Mouse (Mus musculus) spleen, postnatal 10 days (tissue): ENCODE results near the gene H2-DMb1.

Experiments used
- DNase-seq, 2 experiments: peaks; one replicate each; pipeline ENCODE4 v3.0.0; 2021 to 2022; ENCODE audit warnings: low spot score in 2 of 2

H2-DMb1 gene

GRCm38 (mm10) chr17:34122188-34122984 lies 30.5 kb upstream of the H2-DMb1 start, which contains the start of gene Brd2:
Gene Brd2, minus strand, starts transcription at chr17:34122634.
- peak; percentile 95 to 96 for DNase-seq

DNA sequence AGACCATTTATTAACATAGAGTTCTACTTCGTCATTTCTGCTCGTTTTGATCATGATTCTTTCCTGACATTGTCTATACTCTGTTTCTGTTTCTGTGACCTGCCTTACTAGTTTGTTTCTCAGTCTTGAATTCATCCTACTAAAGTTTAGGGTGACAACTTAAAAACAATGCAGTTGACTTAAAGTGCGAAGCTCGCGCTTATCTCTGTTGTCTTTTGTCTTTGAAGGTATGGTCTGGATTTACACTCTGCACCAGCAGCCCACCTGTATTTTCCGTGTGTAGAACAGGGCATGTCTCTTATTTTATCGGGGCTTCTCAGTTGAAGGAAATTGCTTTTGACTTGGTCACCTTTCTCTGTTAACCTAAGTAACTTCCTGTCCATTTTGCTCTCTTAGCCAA lies 29.8 kb upstream of the H2-DMb1 start:
- DNase-seq = no peak

GRCm38 (mm10) chr17:34123518-34123917 lies 29.4 kb upstream of the H2-DMb1 start:
- DNase-seq = no peak

DNA sequence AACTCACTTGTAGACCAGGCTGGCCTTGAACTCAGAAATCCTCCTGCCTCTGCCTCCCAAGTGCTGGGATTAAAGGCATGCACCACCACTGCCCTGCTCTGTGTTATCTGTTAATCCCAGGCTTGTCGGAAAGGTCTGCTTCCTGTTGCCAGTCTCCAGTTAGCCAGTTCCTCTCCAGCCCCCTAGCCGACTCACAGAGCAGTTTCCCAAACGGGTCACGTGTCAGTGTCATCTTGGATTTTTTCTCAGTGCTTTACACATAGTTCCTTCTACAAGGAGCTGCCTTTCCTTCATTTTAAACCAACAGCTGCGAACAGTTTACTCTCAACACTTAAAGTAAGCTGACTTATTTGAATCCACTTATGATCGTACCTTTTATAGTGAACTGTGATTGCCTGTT lies 28.2 kb upstream of the H2-DMb1 start:
- no peak for DNase-seq

GRCm38 (mm10) chr17:34126826-34127420 lies 25.9 kb upstream of the H2-DMb1 start:
- no peak for DNase-seq

- DNase-seq = peak in 1 of 2 experiments; percentile 83
Observed at GRCm38 (mm10) chr17:34127475-34127874, 25.4 kb upstream of the H2-DMb1 start.

- DNase-seq = no peak
Observed at GRCm38 (mm10) chr17:34128264-34128937, 24.5 kb upstream of the H2-DMb1 start.

GRCm38 (mm10) chr17:34128944-34129791 lies 23.7 kb upstream of the H2-DMb1 start:
- DNase-seq = no peak

- DNase-seq = no peak
Observed at GRCm38 (mm10) chr17:34130073-34130947, 22.6 kb upstream of the H2-DMb1 start.

DNA sequence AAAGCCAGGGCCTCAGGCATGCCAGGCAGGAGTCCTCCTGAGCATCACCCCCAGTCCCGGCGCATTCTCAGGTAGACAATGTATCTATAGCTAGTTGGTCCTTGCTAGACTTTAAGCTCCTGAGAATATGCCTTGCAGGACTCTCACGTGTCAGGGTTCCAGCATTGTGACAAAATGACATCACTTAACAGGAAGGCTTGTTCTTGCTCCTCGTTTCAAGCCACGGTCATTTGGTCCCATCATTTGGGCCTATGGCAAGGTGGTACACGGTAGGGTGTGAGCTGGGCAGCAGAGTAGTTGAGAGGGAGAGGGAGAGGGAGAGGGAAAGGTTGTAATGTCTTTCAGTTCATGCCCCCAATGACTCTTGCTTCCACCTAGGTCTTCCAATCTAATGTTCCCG lies 21.0 kb upstream of the H2-DMb1 start:
- DNase-seq = no peak

DNA sequence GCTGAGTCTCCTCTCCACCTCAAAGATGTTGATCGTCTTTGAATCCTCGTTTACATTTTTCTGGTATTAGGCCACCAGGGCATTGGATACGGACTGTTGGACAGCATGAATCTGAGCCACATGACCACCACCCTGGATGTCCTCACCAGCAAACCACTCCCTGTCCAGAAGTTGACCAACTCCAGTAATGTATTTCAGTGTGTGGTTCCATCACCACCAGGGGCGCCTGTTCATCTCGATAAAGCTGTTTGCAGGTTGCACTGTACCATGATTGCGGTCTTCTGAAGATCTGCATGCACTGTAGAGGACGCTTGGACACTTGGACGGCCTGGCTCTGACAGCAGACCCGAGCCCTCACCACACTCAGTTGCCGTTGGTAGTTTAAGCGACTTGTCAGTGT lies 19.6 kb upstream of the H2-DMb1 start:
- DNase-seq = peak in 1 of 2 experiments; percentile 60

DNA sequence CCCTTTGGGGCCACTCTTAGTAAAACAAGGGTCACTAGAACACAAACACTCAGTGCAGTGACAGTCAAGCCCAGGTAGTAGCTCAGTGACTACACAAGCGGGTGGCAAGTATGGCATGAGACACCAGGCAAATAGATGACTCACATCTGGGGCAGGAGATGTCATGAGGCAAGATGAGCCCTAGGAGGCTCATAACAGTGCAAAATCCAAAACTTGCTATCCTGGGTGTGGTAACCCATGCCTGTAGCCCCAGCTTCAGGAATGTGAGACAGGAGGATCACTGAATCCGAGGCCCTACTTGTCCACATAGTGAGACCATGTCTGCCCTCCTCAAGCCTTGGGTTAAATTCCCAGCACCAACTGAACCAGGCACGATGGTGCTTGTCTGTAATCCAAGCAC lies 18.4 kb upstream of the H2-DMb1 start:
- DNase-seq = no peak

DNA sequence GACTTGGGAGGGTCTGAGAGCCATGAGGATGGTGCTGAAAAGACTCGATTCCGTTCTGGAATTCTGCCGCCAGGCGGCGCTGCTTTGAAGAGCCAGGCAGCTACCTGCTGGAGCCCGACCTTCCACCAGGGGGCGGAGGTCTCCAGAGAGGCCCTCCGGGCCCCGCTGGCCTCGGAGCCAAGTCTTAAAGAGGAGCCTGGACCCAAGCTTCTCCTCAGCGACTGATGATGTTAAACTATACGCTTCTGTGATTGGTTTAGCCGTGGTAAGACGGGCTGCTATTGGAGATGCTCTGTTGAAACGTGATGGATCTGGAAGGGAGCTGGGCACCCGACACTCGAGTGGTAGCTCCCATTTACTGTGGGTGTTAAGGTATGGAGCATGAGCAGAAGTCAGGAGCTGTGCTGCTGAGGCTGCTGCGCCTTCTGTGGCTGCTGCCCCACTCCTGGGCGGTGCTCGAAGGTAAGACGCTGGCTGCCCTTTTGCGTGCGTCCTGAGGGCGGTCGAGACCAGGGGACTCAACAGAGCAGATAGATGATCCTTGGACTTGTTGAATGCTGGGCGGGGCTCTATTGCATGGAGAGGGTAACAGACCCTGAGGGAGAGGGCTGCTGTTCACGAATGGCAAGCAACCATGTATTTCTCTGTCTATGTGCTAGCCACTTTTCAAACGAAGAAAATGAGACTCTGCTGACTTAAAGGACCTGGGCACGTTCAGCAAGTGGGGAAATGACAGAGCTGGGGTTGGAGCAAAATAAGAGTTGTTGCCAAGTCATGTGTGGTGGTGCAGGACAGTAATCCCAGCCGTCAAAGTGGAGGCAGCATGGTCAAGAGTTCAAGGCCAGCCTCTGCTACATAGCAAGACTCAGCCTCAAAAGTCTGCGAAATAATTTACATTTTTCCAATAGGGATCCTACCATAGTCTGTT lies 17.3 kb upstream of the H2-DMb1 start:
- peak; percentile 99 for DNase-seq

GRCm38 (mm10) chr17:34137601-34138000 lies 15.3 kb upstream of the H2-DMb1 start:
- no peak for DNase-seq

DNA sequence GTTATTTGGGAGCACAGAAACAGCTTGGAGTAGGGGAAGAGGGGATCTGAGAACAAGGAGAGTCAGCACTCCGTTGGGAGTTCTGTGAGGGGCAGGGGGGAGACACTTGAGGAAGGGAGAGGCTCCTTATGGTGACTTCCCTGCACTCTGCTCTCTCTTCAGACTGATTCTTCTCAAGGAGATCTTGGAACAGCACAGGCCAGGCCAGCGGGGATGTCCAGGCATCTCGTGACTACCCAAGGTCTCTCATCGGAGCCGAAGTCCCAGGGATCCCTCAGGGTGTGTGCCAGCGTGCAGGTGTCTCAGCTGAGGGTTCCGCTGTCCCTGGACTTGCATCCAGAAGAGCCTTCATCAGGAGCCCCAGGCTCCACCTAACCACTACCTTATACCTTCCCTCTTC lies 14.2 kb upstream of the H2-DMb1 start:
- no peak for DNase-seq

- no peak for DNase-seq
Observed at GRCm38 (mm10) chr17:34139416-34139815, 13.5 kb upstream of the H2-DMb1 start.

DNA sequence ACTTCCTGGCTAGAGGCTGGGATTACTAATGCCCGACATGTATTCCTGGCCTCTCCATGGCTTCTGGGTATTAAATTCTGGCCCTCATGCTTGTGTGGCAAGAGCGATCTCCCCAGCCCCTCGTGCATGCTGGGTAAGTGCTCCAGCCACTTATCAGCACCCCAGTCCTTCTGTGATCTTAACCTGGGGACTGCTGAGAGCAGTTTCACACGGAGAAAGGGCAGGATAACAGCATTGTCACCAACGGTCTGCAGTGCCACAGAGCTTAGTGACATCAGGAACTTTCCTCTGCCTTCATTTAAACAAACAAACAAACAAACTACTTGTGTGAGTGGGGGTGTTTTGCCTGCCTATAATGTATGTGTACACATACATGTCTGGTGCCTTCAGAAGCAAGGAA lies 12.6 kb upstream of the H2-DMb1 start:
- DNase-seq = no peak

DNA sequence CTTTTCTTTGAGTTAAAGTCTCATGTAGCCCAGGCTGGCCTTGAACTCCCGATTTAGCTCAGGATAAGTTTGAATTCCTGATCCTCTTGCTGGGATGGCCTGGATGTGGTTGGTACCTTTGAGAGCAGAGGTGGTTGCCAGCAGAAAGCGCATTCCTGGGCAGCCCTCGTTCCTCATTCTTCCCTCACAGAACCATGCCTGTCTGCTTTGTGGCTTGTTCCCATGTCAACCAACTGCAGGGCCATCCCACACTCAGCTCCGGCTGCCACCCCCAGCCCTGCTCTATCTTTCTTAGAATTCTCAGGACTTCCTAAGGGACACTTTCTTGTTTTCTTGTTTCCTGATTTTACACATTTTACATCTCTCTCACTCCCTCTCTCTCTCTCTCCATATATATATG lies 11.4 kb upstream of the H2-DMb1 start:
- DNase-seq = no peak

DNA sequence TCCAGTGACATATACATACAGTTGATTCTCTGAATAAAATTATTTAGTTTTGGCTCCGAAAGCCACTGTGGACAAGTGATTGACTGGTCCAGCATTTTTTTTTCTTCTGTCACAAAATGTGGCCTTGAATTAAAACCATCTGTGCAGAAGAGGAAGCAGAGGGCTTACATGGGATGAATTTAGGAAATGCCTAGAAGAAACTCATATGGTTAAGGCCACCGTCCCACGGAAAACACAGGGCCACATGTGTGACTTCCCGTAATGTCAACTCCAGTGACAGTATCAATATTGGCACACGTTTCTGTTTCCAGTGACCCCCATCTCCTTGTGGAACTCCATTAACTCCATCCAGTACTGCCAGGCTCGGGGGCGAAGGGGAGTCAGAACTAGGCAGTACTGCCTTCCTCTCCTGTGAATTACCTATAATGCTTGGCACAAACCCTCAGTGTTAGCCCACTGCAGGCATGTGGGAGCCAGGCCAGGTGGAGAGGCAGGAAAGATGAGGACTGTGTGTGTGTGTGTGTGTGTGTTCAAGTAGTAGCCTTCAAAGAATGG lies 10.3 kb upstream of the H2-DMb1 start:
- no peak for DNase-seq
